Mouse (Mus musculus): Measurements from ENCODE around the gene Rexo5.

GRCm38 (mm10) chr7:119800991-119801390, 7.2 kb downstream of the Rexo5 start:
- TF ChIP-seq POLR2A (IDR thresholded peaks at IDR 0.05; ENCODE audit: insufficient read length, low read depth) = no peak
- TF ChIP-seq POLR2AphosphoS2 (IDR thresholded peaks at IDR 0.05; ENCODE audit: insufficient read length, low read depth) = no peak
- TF ChIP-seq MYOD1 (IDR thresholded peaks at IDR 0.05; ENCODE audit: control insufficient read depth in 1 of 3, insufficient read length in 2 of 3, low read depth in 2 of 3) = no peak
- TF ChIP-seq TCF12 (IDR thresholded peaks at IDR 0.05; ENCODE audit: insufficient read depth, poor library complexity, severe bottlenecking) = no peak
- no peak for TF ChIP-seq MAX (IDR thresholded peaks at IDR 0.05; ENCODE audit: low read depth)

Measured in myocyte (in vitro differentiated cells).